Mouse (Mus musculus) kidney, postnatal 0 days (tissue): ENCODE results near the gene Mcm10. TPM values are rescaled to one million over a fixed set of nuclear protein-coding genes. Genes with fewer than 3 reads are reported as not detected.

Experiments used
- ATAC-seq: fragments of 200-750 bp; cut with Nextera tagmentation; replicated peaks from 2 replicates; pipeline ENCODE4 v1.8.0; 2017; ENCODE audit warnings: low read depth, moderate number of reproducible peaks, moderate TSS enrichment, moderate library complexity; ENCODE audit not compliant: low FRiP score
- DNase-seq: peaks from one replicate; pipeline ENCODE4 v3.0.0-alpha.2; 2016; ENCODE audit warnings: low spot score
- H3K27ac ChIP-seq: fragments of 300-500 bp; sonication (generic); 2 replicates; pipeline ENCODE4 v1.5.1; 2014; ENCODE audit warnings: mild to moderate bottlenecking
- H3K27me3 ChIP-seq: fragments of 300-500 bp; sonication (generic); 2 replicates; pipeline ENCODE4 v1.6.1; 2014; ENCODE audit warnings: low read length, mixed read lengths; ENCODE audit not compliant: insufficient read depth
- H3K36me3 ChIP-seq: fragments of 300-500 bp; sonication (generic); 2 replicates; pipeline ENCODE4 v1.6.1; 2014; ENCODE audit warnings: low read length, mixed read lengths; ENCODE audit not compliant: insufficient read depth
- H3K4me1 ChIP-seq: fragments of 300-500 bp; sonication (generic); replicated peaks from 2 replicates; pipeline ENCODE4 v1.6.1; 2014; ENCODE audit warnings: antibody characterized with exemption, low read length, mixed read lengths; ENCODE audit not compliant: insufficient read depth
- H3K4me2 ChIP-seq: fragments of 300-500 bp; sonication (generic); 2 replicates; pipeline ENCODE4 v1.6.1; 2014; ENCODE audit warnings: mild to moderate bottlenecking, low read length, moderate library complexity, mixed read lengths
- H3K4me3 ChIP-seq: fragments of 300-500 bp; sonication (generic); replicated peaks from 2 replicates; pipeline ENCODE4 v1.5.1; 2014; ENCODE audit warnings: low read depth, low read length
- H3K9ac ChIP-seq: fragments of 300-500 bp; sonication (generic); 2 replicates; pipeline ENCODE4 v1.6.1; 2014; ENCODE audit warnings: low read depth, low read length
- H3K9me3 ChIP-seq: fragments of 300-500 bp; sonication (generic); replicated peaks from 2 replicates; pipeline ENCODE4 v1.6.1; 2016; ENCODE audit warnings: low read length, inconsistent platforms, mixed read lengths
- CTCF ChIP-seq: IDR thresholded peaks from 2 replicates; pipeline ENCODE4 v1.5.1; 2016; ENCODE audit warnings: antibody characterized with exemption, low read depth, mild to moderate bottlenecking, moderate library complexity
- whole genome bisulfite sequencing: fragments of 180-500 bp; shearing (Covaris S2); extraction: QIAGEN DNeasy Blood & Tissue Kit; methylation state at CpG from one replicate; pipeline ENCODE4 v1.1.7; 2014; 5-methylcytosine and 5-hydroxymethylcytosine counted together
- polyA plus RNA-seq: library from polyadenylated mRNA; unstranded; fragments of >200 nt; fragmentation: Nextera tagmentation; extraction: Ambion mirVana; gene quantifications from 2 replicates; pipeline ENCODE4 v1.2.1, GENCODE M21; 2015

Gene Mcm10
- polyA plus RNA-seq, 1 experiment from 2014 or later: 13.2 TPM

- Histone ChIP-seq H3K36me3 (no peaks in the 10 kb centered on the region), H3K4me2 (no peak overlapping the region), H3K9me3 (no peaks in the 10 kb centered on the region), H3K4me3 (no peak overlapping the region), H3K27ac (no peak overlapping the region), H3K27me3 (no peaks in the 10 kb centered on the region), H3K9ac (no peak overlapping the region), H3K4me1 (no peaks in the 10 kb centered on the region)
- no peak for ATAC-seq
- DNase-seq: no peak
- 58% methylated on average over 3 of the region's 4 CpGs for WGBS
- TF ChIP-seq CTCF: peak; percentile 25
These were observed 12.7 kb upstream of the Mcm10 start for GRCm38 (mm10) chr2:5025162-5025733.

GRCm38 (mm10) chr2:5023699-5024399, 11.3 kb upstream of the Mcm10 start:
- Histone ChIP-seq H3K4me1 (no peaks in the 10 kb centered on the region), H3K9me3 (no peaks in the 10 kb centered on the region), H3K27ac (no peak overlapping the region), H3K36me3 (no peaks in the 10 kb centered on the region), H3K4me2 (no peak overlapping the region), H3K4me3 (no peak overlapping the region), H3K27me3 (no peaks in the 10 kb centered on the region), H3K9ac (no peak overlapping the region)
- ATAC-seq (no peak), DNase-seq (no peak)
- 71% methylated on average over 14 of the region's 14 CpGs for WGBS
- no peak for TF ChIP-seq CTCF

DNA sequence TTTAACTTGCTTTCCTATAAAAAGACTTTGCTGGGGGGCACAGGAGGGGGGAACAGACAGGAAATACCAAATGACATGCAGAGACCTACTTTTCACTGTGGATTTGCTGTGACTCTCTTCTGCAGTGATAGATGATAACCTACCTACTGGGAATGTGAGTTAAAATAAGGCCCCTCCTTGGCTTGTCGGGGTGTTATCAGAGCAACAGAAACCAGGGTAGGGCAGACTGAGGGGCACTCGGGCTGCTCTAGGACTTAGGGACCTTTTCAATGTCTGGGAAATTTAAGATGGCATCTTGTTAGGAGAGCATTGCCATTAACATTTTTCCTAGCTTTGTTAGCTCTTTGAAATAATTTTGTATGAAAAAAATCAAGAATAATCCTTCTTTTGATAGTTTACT, 10.7 kb upstream of the Mcm10 start:
- Histone ChIP-seq H3K9me3 (no peaks in the 10 kb centered on the region), H3K9ac (no peak overlapping the region), H3K4me2 (no peak overlapping the region), H3K36me3 (no peaks in the 10 kb centered on the region), H3K27me3 (no peaks in the 10 kb centered on the region), H3K4me1 (no peaks in the 10 kb centered on the region), H3K4me3 (no peak overlapping the region), H3K27ac (no peak overlapping the region)
- 68% methylated on average over 2 of the region's 2 CpGs for WGBS
- no peak for TF ChIP-seq CTCF
- ATAC-seq: no peak
- DNase-seq: no peak

GRCm38 (mm10) chr2:5019708-5020107, 7.1 kb upstream of the Mcm10 start:
- Histone ChIP-seq H3K9ac (no peak overlapping the region), H3K4me1 (no peaks in the 10 kb centered on the region), H3K9me3 (no peaks in the 10 kb centered on the region), H3K27me3 (no peaks in the 10 kb centered on the region), H3K4me3 (no peak overlapping the region), H3K36me3 (no peaks in the 10 kb centered on the region), H3K27ac (no peak overlapping the region), H3K4me2 (no peak overlapping the region)
- no peak for ATAC-seq
- WGBS: 49% methylated on average over 1 of the region's 1 CpGs
- TF ChIP-seq CTCF: no peak
- DNase-seq: no peak

DNA sequence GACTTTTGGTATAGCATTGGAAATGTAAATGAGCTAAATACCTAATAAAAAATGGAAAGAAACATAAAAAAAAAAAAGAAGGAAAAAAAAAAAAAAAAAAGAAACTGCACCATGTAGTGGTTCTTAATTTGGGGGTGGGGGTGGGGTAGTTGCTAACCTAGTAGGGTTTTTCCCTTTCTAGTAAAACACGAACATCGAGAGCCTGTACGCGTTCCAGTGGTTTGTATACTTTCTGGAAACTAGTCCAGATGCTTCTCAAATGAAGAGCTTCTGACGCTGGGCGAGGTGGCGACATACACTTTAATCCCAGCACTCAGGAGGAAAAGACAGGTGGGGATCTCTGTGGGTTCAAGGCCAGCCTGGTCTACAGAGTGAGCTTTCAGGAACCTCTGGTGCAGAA, 4.3 kb upstream of the Mcm10 start:
- H3K4me3 ChIP-seq: no peak overlapping the region
- no peaks in the 10 kb centered on the region for H3K4me1 ChIP-seq
- H3K27ac ChIP-seq: no peak overlapping the region
- ATAC-seq: no peak
- H3K9ac ChIP-seq: no peak overlapping the region
- H3K36me3 ChIP-seq: no peaks in the 10 kb centered on the region
- no peak overlapping the region for H3K4me2 ChIP-seq
- no peaks in the 10 kb centered on the region for H3K9me3 ChIP-seq
- 91% methylated on average over 7 of the region's 7 CpGs for WGBS
- no peak for DNase-seq
- no peaks in the 10 kb centered on the region for H3K27me3 ChIP-seq
- TF ChIP-seq CTCF: no peak

DNA sequence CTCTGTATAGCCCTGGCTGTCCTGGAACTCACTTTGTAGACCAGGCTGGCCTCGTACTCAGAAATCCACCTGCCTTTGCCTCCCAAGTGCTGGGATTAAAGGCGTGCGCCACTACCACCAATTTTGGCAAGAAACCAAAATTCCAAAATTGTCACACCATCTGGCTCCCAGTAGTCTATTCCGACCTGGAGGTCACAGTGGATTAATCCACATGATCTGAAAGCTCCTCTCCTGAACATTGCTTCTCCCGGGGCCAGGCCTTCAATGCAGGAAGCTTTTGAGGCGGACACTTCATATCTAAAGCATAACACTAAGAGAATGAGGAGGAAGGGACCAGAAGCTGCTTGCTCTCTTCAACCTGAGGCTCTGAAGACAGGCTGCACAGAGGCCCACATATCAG, 2.9 kb upstream of the Mcm10 start:
- no peaks in the 10 kb centered on the region for H3K4me1 ChIP-seq
- H3K9me3 ChIP-seq: no peaks in the 10 kb centered on the region
- H3K36me3 ChIP-seq: no peaks in the 10 kb centered on the region
- no peak for TF ChIP-seq CTCF
- H3K27ac ChIP-seq: no peak overlapping the region
- H3K9ac ChIP-seq: no peak overlapping the region
- no peak overlapping the region for H3K4me3 ChIP-seq
- ATAC-seq (no peak), DNase-seq (no peak)
- WGBS: 89% methylated on average over 6 of the region's 6 CpGs
- H3K4me2 ChIP-seq: no peak overlapping the region
- no peaks in the 10 kb centered on the region for H3K27me3 ChIP-seq
